Mouse (Mus musculus): ENCODE data around the gene Zdhhc14.

DNA sequence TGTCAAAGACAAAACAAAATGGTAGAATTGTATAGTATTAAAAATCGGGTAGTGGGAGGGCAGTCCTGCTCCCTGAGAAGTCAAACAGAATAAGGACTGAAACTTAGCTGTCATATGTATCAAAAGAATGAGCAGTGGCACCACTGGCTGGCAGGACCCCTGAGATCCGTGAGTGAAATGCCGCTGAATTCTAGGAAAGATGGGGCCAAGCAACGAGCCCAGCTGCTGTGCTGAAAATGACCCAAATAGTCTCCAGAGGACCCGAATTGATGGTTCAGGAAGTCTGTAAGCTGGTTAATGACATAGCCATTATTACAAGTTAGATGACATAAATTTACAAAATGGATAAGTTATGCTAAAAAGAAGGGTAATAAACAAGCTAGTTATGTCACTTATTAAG, 306.5 kb downstream of the Zdhhc14 start:
- TF ChIP-seq CTCF (IDR thresholded peaks at IDR 0.05; ENCODE audit: low read depth, low read length) (no peak), POLR2AphosphoS5 (IDR thresholded peaks at IDR 0.05; ENCODE audit: insufficient replicate concordance, low read depth, low read length) (no peak), GATA1 (IDR thresholded peaks at IDR 0.05; ENCODE audit: borderline replicate concordance, low read length) (no peak), TAL1 (conservative IDR thresholded peaks at IDR 0.05; ENCODE audit: low read depth, low read length) (no peak)

Measured in G1E (cell line).